Mouse (Mus musculus): ENCODE results near the gene Krt33a.

Krt33a gene

DNA sequence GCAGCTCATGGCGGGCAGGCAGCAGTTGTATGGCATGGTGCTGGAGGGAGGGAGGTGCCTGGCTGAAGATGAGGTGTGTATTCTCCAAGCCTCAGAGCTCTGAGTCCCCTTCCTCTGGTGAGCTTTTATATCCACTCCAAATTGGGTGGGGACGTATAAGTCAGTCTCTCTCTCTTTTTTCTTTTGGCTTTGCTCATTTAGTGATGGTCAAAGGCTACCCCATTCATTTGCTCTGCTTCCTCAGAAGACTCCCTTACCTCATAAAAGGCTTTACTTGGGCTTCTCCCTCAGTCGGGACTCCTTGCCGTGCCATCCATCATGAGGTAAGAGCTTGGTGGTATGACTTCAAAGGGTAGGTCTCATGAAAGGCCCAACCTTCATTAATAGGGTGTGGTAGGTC is at the start of gene Krt33a:
Gene Krt33a (minus strand): TSS at position 101 of the 400 bp plus-strand sequence.
- WGBS = 89% methylated on average over 4 of the region's 4 CpGs

DNA sequence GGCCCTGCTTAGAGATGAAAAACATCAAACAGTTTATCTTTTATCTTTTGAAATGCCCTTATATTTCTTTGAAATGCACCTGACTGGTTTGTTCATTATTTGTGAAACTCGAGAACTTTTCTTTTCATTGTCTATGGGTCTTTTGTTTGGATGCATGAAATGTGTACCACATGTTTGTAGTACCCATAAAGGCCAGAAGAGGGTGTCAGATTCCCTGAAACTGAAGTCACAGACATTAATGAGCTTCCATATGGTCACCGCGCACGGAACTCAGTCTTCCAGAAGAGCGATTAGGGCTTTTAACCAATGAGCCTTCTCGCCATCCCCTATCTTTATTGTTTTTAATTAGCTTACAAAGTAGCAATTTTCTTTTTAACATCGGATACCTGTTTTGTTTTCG is 42.9 kb upstream of the Krt33a start:
- WGBS = 75% methylated on average over 8 of the region's 8 CpGs

- WGBS = 78% methylated on average over 9 of the region's 9 CpGs
Measured at GRCm38 (mm10) chr11:100055686-100056655, 40.0 kb upstream of the Krt33a start.

- 84% methylated on average over 3 of the region's 3 CpGs for WGBS
Measured at GRCm38 (mm10) chr11:100050451-100050850, 34.4 kb upstream of the Krt33a start, which contains the start of gene Krt31. Gene Krt31 (minus strand): TSS chr11:100050551.

DNA sequence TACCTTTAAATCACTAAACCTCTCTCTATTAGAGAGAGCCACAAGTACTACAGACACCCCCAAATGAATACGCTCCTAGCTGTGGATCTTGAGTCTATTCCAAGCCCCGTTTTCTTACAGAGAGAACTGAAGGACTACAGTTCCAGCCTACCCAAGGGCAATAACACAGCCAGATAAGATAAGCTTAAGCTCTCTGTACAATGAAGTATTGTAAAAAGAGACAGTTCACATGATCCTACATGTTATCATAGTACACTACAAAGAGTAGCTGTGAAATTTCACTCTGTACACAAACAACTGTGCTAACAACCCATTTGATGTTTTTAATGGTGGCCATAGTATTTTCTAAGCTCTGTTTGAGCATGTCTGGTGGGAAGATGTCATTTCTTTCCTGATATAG is 31.2 kb upstream of the Krt33a start:
- 95% methylated on average over 2 of the region's 2 CpGs for WGBS

DNA sequence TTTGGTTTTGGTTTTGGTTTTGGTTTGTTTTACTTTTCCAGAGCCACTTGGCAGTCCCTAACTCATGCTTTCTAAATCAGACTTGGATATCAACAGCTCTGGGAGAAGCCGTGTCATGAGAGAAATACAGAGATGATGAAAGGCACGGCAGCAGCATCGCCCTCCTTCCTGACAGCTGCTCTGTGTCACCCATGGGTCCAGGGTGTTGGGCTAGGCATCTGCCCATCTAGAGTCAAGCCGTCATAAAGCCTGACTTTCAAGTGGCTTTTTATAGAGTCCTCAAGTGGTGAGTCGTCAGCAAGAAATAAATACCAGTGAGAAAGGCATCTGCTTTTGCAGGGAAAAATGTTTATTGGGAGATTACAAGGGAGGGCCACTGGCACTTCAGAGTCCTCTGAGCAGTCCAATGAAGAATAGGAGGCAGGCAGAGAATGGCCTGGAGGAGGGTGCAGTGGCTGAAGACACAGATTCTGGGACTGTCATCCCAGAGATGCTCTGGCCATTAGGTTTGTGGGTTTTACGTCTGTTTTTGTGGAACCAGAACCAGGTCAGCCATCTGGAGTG is 30.4 kb upstream of the Krt33a start:
- 59% methylated on average over 6 of the region's 6 CpGs for WGBS

- WGBS = 70% methylated on average over 6 of the region's 6 CpGs
Measured at GRCm38 (mm10) chr11:100041454-100041853, 25.4 kb upstream of the Krt33a start, which contains the start of gene Krt34. Gene Krt34 (minus strand): TSS chr11:100041554.

DNA sequence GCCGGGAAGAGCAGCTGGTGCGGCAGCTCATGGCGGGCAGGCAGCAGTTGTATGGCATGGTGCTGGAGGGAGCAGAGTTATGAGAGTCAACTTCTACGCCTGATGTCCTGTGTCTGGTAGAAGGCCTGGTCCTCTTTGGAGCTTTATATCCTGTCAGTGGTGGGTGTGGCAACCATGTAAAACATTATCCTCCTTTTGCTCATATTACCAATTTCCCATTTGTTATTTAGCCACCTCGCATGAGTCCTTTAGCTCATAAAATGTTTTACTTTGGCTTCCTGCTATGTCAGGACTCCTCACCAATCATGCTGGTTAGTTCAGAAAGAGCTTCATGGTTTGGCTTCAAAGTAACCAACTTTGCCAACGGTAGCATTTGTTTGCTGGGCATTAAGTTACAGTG is 13.8 kb upstream of the Krt33a start, which contains the start of gene Krt33b:
Gene Krt33b (minus strand): TSS at position 101 of the 400 bp plus-strand sequence.
- WGBS = 95% methylated on average over 6 of the region's 6 CpGs

GRCm38 (mm10) chr11:100021438-100021837 is 5.4 kb upstream of the Krt33a start:
- 49% methylated on average over 5 of the region's 5 CpGs for WGBS

GRCm38 (mm10) chr11:100019466-100019865 is 3.5 kb upstream of the Krt33a start:
- WGBS = 84% methylated on average over 1 of the region's 1 CpGs

DNA sequence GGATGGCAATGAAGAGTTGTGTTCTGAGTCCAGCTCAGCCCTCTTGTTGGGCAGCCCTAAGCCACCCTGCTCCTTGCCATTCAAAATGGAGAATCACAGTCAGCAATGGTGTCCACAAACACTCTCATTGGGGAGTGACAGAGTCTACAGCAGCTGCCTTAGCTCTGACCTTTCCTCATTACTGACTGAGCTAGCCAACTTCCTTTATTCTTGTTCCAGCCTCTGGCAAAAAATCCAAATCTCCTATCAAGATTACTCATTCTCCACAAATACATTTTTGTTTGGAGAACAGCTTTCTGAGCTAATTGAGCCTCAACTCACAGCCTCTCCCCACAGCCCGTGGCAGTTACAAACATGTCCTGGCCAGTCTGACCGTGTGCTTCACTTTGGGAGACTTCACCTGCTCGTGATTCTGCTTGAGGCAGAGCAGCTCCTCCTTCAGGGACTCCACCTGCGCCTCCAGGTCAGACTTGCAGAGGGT is 2.3 kb downstream of the Krt33a start:
- WGBS = 65% methylated on average over 4 of the region's 4 CpGs

DNA sequence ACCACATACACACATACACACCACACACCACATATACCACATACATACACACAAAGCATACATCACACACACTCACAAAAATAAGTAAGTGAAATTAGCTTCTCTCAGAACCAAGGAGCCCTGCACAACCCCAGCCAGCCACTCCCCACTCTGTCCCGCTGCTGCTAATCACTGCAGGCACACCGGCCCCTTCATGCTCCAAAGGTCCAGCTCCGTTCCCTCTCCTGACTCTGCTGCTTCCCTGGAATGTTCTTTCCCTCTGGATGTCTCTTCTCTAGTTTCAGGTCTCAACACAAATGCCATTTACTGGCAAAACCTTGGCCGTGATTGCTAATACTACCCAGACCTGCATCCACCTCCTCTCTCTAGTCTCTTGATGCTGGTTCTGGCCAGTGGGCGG is 5.3 kb downstream of the Krt33a start:
- 76% methylated on average over 5 of the region's 5 CpGs for WGBS

DNA sequence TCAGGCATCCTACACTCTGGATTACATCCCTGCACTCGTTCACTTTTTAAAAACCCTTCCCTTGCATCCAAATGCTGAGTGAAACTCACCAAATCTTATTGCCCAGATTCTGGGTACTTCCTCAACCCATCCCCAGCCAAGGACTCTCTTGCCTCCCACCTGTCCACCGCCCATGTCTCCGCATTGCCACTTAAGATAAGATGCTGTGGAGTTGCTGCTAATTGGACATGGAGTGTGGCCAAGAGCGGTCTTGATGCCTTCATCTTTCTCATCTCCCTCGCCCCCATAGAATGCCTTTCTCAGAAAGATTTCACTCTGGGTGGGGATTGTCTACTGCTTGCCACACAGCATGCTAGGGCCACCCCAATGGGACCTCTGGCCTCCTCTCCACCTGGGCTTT is 7.7 kb downstream of the Krt33a start:
- WGBS = 79% methylated on average over 5 of the region's 5 CpGs

- WGBS = 52% methylated on average over 3 of the region's 3 CpGs
Measured at GRCm38 (mm10) chr11:100006624-100007023, 9.4 kb downstream of the Krt33a start.

DNA sequence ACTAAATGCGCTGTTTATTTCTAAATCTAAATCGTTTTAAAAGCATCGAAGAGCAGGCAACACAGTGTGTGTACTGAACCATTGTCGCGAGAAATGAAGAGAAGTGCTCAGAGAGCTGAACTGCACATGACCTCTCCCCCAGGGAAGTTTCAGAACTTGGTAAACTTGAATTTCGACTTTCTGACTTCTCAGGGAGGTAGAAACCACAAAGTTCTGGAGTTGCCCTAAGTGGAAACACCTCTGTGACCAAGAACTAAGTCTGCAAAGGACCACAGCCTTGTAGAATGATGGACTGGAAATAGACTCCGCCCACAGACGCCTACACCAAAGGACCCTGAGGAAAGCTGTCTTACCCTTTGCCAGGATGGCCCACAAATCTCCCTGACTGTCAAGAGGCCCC is 10.1 kb downstream of the Krt33a start:
- 88% methylated on average over 8 of the region's 8 CpGs for WGBS

GRCm38 (mm10) chr11:100004846-100005245 is 11.2 kb downstream of the Krt33a start:
- WGBS = 21% methylated on average over 6 of the region's 6 CpGs

- 91% methylated on average over 7 of the region's 7 CpGs for WGBS
Measured at GRCm38 (mm10) chr11:99999091-99999490, 16.9 kb downstream of the Krt33a start.

DNA sequence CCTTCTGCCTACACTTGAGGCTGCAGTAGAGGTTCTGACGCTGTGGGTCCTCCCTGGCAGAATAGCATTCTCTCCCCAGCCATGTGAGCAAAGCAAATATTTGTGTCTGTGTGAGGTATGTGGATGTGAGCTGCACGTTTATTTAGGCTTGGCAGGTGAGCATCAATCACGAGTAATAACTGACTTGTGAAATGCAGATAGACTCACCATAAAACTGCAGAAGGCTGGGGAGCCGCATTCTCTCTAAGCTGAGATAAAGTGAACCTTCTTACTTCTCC is 21.7 kb downstream of the Krt33a start:
- 70% methylated on average over 4 of the region's 4 CpGs for WGBS

- 19% methylated on average over 25 of the region's 26 CpGs for WGBS
Measured at GRCm38 (mm10) chr11:99993620-99994383, 22.2 kb downstream of the Krt33a start, which contains the start of gene Krtap17-1. Gene Krtap17-1 (minus strand): TSS chr11:99993994.

- 55% methylated on average over 3 of the region's 3 CpGs for WGBS
Measured at GRCm38 (mm10) chr11:99990571-99990970, 25.4 kb downstream of the Krt33a start.

DNA sequence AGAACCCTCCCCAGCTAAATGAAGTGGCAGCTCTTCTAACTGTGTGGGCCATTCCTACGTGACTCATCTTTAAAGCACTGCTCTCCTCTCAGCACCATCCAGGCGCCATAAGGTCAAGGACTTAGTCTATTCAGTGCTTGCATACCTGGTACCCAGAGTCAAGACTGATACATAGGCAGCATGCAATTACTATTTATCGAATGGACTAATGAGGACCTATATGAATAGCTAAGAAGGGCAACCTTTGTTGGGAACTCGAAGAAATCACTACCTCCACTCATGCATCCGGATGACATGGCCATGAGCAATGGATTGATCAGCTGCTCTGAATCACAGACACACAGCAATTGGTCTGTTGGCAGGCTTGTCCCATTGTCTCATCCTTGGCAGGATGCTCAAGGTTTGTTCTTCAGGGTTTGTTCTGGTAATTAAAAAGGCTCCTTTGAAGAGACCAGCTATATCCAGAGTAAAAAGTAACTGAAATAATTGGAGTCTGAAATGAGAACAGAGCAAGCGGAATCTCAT is 26.1 kb downstream of the Krt33a start:
- 73% methylated on average over 6 of the region's 6 CpGs for WGBS

- 96% methylated on average over 3 of the region's 3 CpGs for WGBS
Measured at GRCm38 (mm10) chr11:99988530-99988929, 27.5 kb downstream of the Krt33a start.

All from cerebral cortex, adult 2 months (tissue).